Mouse (Mus musculus): ENCODE results near the gene Zfp618. TPM values are rescaled to one million over a fixed set of nuclear protein-coding genes. Genes with fewer than 3 reads are reported as not detected.

Zfp618 gene
- total RNA-seq, 2 experiments from 2014 or later, result 3.6 to 6.1 TPM

DNA sequence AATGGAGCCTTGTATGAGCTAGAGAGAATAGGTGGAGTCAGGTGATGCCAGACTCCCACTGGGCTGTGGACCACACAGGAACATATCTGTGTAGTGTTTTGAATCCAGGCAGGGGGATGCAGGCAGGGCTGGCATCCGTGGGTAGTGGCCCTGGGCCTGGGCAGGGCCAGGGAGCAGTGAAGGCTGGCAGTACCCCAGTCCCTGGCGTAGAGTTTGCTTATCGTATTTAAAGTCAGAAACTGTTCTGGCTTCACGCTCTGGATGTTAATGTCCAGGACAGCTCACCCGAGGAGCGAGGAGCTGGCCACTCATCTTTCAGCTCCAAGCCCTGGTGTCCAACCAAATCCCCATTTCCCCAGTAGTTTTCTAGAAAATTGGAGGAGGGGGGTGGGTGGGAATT lies 10.2 kb downstream of the Zfp618 start:
- Histone ChIP-seq H3K4me3 (no peak overlapping the region), H3K27ac (no peak overlapping the region)
- DNase-seq (ENCODE audit: low spot score in 2 of 2), result no peak
- TF ChIP-seq CTCF (conservative IDR thresholded peaks at IDR 0.05), result no peak

- DNase-seq (ENCODE audit: low spot score in 2 of 2), result no peak
- no peak for TF ChIP-seq CTCF (conservative IDR thresholded peaks at IDR 0.05)
- no peak overlapping the region for H3K27ac ChIP-seq
- H3K4me3 ChIP-seq, result no peak overlapping the region
These were observed 12.1 kb downstream of the Zfp618 start for GRCm38 (mm10) chr4:62977454-62977853.

- Histone ChIP-seq H3K4me3 (no peak overlapping the region), H3K27ac (no peak overlapping the region)
- no peak for TF ChIP-seq CTCF (conservative IDR thresholded peaks at IDR 0.05)
- no peak for DNase-seq (ENCODE audit: low spot score in 2 of 2)
These were observed 13.1 kb downstream of the Zfp618 start for GRCm38 (mm10) chr4:62978501-62978911.

GRCm38 (mm10) chr4:62981572-62981971 lies 16.2 kb downstream of the Zfp618 start:
- H3K27ac ChIP-seq, result no peak overlapping the region
- no peak overlapping the region for H3K4me3 ChIP-seq
- TF ChIP-seq CTCF (conservative IDR thresholded peaks at IDR 0.05), result no peak
- no peak for DNase-seq (ENCODE audit: low spot score in 2 of 2)

GRCm38 (mm10) chr4:62983556-62983955 lies 18.2 kb downstream of the Zfp618 start:
- DNase-seq (ENCODE audit: low spot score in 2 of 2), result no peak
- Histone ChIP-seq H3K4me3 (no peak overlapping the region), H3K27ac (no peak overlapping the region)
- no peak for TF ChIP-seq CTCF (conservative IDR thresholded peaks at IDR 0.05)

- no peak for DNase-seq (ENCODE audit: low spot score in 2 of 2)
- no peak for TF ChIP-seq CTCF (conservative IDR thresholded peaks at IDR 0.05)
- Histone ChIP-seq H3K4me3 (no peak overlapping the region), H3K27ac (no peak overlapping the region)
These were observed 26.0 kb downstream of the Zfp618 start for GRCm38 (mm10) chr4:62991336-62991735.

GRCm38 (mm10) chr4:62993190-62993589 lies 27.8 kb downstream of the Zfp618 start:
- DNase-seq (ENCODE audit: low spot score in 2 of 2), result no peak
- TF ChIP-seq CTCF (conservative IDR thresholded peaks at IDR 0.05), result no peak

GRCm38 (mm10) chr4:62997606-62998005 lies 32.2 kb downstream of the Zfp618 start:
- no peak overlapping the region for H3K27ac ChIP-seq
- TF ChIP-seq CTCF (conservative IDR thresholded peaks at IDR 0.05), result no peak
- H3K4me3 ChIP-seq, result no peak overlapping the region
- DNase-seq (ENCODE audit: low spot score in 2 of 2), result no peak

More at GRCm38 (mm10) chr4:62993190-62993589, 27.8 kb downstream of the Zfp618 start:
- Histone ChIP-seq H3K27ac (no peak overlapping the region), H3K4me3 (no peak overlapping the region)

- Histone ChIP-seq H3K4me3 (no peak overlapping the region), H3K27ac (no peak overlapping the region)
- no peak for DNase-seq (ENCODE audit: low spot score in 2 of 2)
- TF ChIP-seq CTCF (conservative IDR thresholded peaks at IDR 0.05), result no peak
These were observed 33.1 kb downstream of the Zfp618 start for GRCm38 (mm10) chr4:62998431-62998835.

DNA sequence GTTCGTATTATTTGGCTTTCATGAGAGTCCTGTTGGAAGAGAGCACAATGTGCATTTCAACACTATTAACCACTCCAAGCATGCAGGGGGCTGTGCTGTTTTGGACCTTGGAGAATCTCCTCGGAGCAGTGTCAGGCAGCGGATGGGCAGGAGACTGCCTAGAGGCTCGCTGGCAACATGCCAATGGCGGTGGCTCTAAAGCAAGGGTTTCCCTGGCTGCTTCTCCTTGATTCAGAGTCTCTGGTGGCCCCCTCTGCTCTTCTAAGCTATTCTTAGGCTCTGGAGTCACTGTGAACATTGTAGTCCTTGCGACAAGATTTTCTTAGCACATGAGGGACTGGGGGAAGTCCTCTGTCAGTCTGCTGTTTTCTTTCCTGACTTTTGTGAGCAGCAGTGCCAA lies 33.5 kb downstream of the Zfp618 start:
- no peak overlapping the region for H3K4me3 ChIP-seq
- no peak for DNase-seq (ENCODE audit: low spot score in 2 of 2)
- no peak for TF ChIP-seq CTCF (conservative IDR thresholded peaks at IDR 0.05)
- no peak overlapping the region for H3K27ac ChIP-seq

DNA sequence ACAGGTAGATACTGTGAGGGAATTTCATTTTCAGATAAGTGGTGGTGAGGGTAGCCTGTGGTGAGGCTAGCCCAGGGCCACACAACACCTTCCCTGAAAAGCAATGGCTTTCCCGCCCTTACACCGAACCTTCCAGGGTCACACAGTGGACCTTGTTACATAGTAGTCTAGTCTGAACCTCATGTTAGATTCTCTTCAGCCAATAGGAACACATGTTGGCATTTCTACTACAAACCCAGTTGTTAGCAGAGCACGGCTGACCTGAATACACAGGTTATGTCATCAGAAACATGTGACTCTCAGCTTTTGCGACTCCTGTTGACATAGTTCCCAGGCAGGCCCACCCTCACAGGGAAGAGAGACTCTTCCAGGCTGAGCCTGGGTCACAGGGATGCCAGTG lies 33.9 kb downstream of the Zfp618 start:
- H3K27ac ChIP-seq, result no peak overlapping the region
- no peak for DNase-seq (ENCODE audit: low spot score in 2 of 2)
- H3K4me3 ChIP-seq, result no peak overlapping the region
- no peak for TF ChIP-seq CTCF (conservative IDR thresholded peaks at IDR 0.05)

DNA sequence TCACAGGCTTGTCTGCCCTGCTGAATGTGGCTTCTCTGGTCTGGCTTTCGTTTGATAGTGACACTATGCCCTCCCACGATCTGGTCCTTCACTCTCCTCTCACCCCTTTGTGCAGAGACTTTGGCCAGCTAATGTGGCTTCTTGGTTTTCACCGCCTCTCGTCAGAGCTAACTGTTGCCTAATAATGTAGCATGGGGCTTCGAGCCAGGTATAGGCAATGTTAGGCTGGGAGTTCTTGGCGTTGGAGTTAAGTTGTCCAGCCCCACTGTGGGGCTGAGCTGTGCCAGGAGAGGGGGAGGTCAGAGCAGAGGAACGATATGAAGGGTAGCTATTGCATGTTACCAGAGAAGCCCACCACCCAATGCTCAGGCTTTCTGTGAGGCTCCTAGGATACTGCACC lies 34.5 kb downstream of the Zfp618 start:
- Histone ChIP-seq H3K27ac (no peak overlapping the region), H3K4me3 (no peak overlapping the region)
- DNase-seq (ENCODE audit: low spot score in 2 of 2), result no peak
- TF ChIP-seq CTCF (conservative IDR thresholded peaks at IDR 0.05), result no peak

DNA sequence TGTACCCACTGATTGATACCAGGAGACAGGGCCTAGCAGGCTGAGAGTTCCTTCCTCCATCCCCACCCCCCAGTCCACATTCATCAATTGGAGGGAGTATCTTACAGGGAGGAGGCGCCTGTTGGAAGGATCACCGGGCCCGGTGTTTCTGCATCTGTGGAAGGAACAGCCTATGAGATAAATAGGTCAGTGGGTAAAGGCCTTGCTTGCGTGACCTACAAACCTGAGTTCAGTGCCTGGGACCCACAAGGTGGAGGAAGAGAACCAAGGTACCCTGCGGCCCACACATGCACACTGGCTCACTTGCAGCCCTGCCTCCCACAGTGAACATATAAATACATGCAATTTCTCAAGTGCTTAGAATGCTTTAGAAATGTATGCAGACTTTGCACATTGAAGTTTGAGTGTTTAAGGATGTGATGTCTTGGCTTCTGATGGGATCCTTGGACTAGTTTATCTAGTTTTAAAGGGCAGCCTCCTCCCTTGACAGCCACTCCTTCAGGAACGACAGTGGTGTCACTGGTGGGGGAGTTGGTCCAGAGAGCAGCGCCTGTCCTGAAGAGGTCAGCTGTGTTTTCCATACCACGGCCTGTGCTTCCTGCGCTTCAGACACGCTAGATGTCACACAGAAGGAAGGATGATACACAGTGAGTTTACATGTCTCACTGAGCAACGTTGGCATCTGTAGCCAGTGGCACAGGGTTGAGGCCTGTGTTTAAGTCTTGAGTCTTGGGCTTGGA lies 35.1 kb downstream of the Zfp618 start:
- no peak overlapping the region for H3K4me3 ChIP-seq
- no peak for DNase-seq (ENCODE audit: low spot score in 2 of 2)
- H3K27ac ChIP-seq, result no peak overlapping the region
- TF ChIP-seq CTCF (conservative IDR thresholded peaks at IDR 0.05), result no peak

GRCm38 (mm10) chr4:63002386-63002785 lies 37.0 kb downstream of the Zfp618 start:
- H3K27ac ChIP-seq, result no peak overlapping the region
- no peak for DNase-seq (ENCODE audit: low spot score in 2 of 2)

More at GRCm38 (mm10) chr4:63002386-63002785, 37.0 kb downstream of the Zfp618 start:
- H3K4me3 ChIP-seq, result no peak overlapping the region
- no peak for TF ChIP-seq CTCF (conservative IDR thresholded peaks at IDR 0.05)

Measured in layer of hippocampus, adult 2 months (tissue).